Mouse (Mus musculus) left cerebral cortex, adult 9 months (tissue): ENCODE data around the gene A930017K11Rik.
A peak's percentile ranks its signal among the peaks of the same experiment; 100 is the strongest.

ENCODE experiments used
- DNase-seq, 2 experiments: peaks; one replicate each; pipeline ENCODE4 v3.0.0; 2022; ENCODE audit warnings: low spot score in 2 of 2

The A930017K11Rik gene

GRCm38 (mm10) chr17:25951803-25952623 lies at the start of gene A930017K11Rik:
A930017K11Rik (minus strand) TSS chr17:25952565.
- DNase-seq = no peak

GRCm38 (mm10) chr17:25998425-25998824 lies 46.1 kb upstream of the A930017K11Rik start:
- DNase-seq = no peak

GRCm38 (mm10) chr17:25993489-25993888 lies 41.1 kb upstream of the A930017K11Rik start:
- DNase-seq = no peak

- no peak for DNase-seq
Observed at GRCm38 (mm10) chr17:25992274-25992673, 39.9 kb upstream of the A930017K11Rik start.

- no peak for DNase-seq
Observed at GRCm38 (mm10) chr17:25990331-25990730, 38.0 kb upstream of the A930017K11Rik start.

- peak; percentile 94 to 96 for DNase-seq
Observed at GRCm38 (mm10) chr17:25985306-25986294, 33.2 kb upstream of the A930017K11Rik start, which contains the start of gene Capn15. Capn15 (minus strand) TSS chr17:25985796.

GRCm38 (mm10) chr17:25984556-25985305 lies 32.4 kb upstream of the A930017K11Rik start:
- DNase-seq = no peak

GRCm38 (mm10) chr17:25984066-25984465 lies 31.7 kb upstream of the A930017K11Rik start:
- DNase-seq = no peak

- no peak for DNase-seq
Observed at GRCm38 (mm10) chr17:25982913-25983312, 30.5 kb upstream of the A930017K11Rik start.

GRCm38 (mm10) chr17:25980854-25981253 lies 28.5 kb upstream of the A930017K11Rik start:
- DNase-seq = peak in 1 of 2 experiments; percentile 58

GRCm38 (mm10) chr17:25979829-25980738 lies 27.7 kb upstream of the A930017K11Rik start:
- no peak for DNase-seq

GRCm38 (mm10) chr17:25970954-25971707 lies 18.8 kb upstream of the A930017K11Rik start:
- no peak for DNase-seq

GRCm38 (mm10) chr17:25970448-25970847 lies 18.1 kb upstream of the A930017K11Rik start:
- no peak for DNase-seq

GRCm38 (mm10) chr17:25968176-25968575 lies 15.8 kb upstream of the A930017K11Rik start:
- no peak for DNase-seq

- no peak for DNase-seq
Observed at GRCm38 (mm10) chr17:25967652-25968051, 15.3 kb upstream of the A930017K11Rik start.

- no peak for DNase-seq
Observed at GRCm38 (mm10) chr17:25964271-25964670, 11.9 kb upstream of the A930017K11Rik start.

GRCm38 (mm10) chr17:25962413-25962905 lies 10.1 kb upstream of the A930017K11Rik start:
- no peak for DNase-seq

GRCm38 (mm10) chr17:25961566-25961965 lies 9.2 kb upstream of the A930017K11Rik start:
- no peak for DNase-seq
